Mouse (Mus musculus) embryonic fibroblast, embryonic 13.5 days (primary cell): ENCODE results near the gene Aspscr1.

Source experiments
- CTCF ChIP-seq: IDR thresholded peaks from 2 replicates; pipeline ENCODE4 v1.5.1; 2011; ENCODE audit warnings: mild to moderate bottlenecking, control low read depth, low read length, moderate library complexity, borderline replicate concordance; ENCODE audit not compliant: insufficient read depth
- POLR2A ChIP-seq: IDR thresholded peaks from 2 replicates; pipeline ENCODE4 v1.6.1; 2011; ENCODE audit warnings: low read depth, mild to moderate bottlenecking, control low read depth, low read length, moderate library complexity

- TF ChIP-seq CTCF (no peak), POLR2A (no peak)
These were observed 4.2 kb downstream of the Aspscr1 start for GRCm38 (mm10) chr11:120676951-120677350.
